Mouse (Mus musculus) gastrocnemius, adult 18-20 months (tissue): ENCODE measurements around the gene Cant1. TPM values are rescaled to one million over a fixed set of nuclear protein-coding genes. Genes with fewer than 3 reads are reported as not detected.
A peak's percentile ranks its signal among the peaks of the same experiment; 100 is the strongest.

Experiments
- DNase-seq: peaks from one replicate; pipeline ENCODE4 v3.0.0; 2021; ENCODE audit warnings: low spot score
- total RNA-seq, 2 experiments: library from RNA; stranded (reverse); gene quantifications; 2 replicates each; pipeline ENCODE4 v1.2.3; 2021

The Cant1 gene
- total RNA-seq, 2 experiments from 2014 or later: 10.7 to 11.9 TPM

DNA sequence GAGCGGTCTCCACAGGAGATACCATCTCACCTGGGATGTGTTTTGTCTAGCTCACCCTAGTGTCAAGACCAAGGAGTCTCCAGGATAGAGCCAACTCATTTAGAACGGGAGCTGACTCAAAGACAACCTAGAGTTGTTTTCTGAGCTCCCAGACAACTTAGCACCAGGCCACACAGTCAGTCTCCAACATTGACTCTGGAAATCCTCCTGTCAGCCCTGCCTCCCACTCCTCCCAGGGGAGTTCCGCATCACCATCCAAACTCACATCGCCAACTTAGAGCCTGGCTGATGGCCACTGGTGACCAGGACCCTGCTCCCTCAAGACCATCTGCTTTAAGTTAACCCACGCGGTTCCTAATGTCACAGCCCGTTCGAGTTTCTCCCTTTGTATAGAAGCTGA is 43.4 kb downstream of the Cant1 start:
- no peak for DNase-seq

- no peak for DNase-seq
These were observed 43.9 kb downstream of the Cant1 start for GRCm38 (mm10) chr11:118375006-118375405.

- no peak for DNase-seq
These were observed 44.4 kb downstream of the Cant1 start for GRCm38 (mm10) chr11:118374506-118374905.

GRCm38 (mm10) chr11:118372641-118373040 is 46.2 kb downstream of the Cant1 start:
- no peak for DNase-seq

- DNase-seq: no peak
These were observed 47.0 kb downstream of the Cant1 start for GRCm38 (mm10) chr11:118371876-118372275.

DNA sequence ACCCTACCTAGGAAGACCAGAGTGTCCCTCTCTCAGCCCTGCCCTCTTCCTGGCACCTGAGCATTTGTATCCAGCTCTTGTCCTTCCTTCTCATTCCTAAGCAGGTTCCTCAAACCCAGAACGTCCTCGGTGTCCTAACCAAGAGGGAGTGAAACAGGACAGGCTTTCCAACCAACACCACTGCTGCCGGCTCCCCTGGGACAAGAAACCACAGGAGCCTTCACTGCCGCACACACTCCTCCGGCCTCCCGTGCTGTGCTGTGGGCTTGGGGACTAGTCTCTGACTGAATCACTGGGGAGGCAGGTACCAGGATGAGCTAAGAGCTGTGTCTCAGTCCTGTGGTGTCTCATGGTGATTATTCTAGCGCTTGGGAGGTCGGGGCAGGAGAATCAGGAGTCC is 49.2 kb downstream of the Cant1 start:
- no peak for DNase-seq

GRCm38 (mm10) chr11:118369251-118369650 is 49.6 kb downstream of the Cant1 start:
- no peak for DNase-seq

DNA sequence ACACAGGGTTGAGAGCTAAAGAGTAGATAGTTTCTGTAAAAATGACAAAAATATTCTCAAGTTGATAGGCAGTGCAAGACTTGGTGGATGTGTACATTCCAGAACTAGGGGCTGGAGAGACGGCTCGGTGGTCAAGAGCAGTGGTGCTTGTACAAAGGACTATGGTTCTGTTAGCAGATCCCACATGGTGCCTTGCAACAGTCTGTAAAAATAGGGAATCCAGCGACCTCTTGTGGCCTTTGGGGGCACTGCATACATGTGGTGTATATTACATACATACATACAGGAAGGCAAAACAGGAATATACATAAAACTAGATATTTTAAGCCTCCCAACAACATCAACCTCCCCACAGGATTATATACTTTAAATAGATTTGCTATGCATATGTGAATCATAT is 50.6 kb downstream of the Cant1 start:
- no peak for DNase-seq

- no peak for DNase-seq
These were observed 52.3 kb downstream of the Cant1 start for GRCm38 (mm10) chr11:118366559-118366958.

GRCm38 (mm10) chr11:118366108-118366507 is 52.8 kb downstream of the Cant1 start:
- peak; percentile 53 for DNase-seq

DNA sequence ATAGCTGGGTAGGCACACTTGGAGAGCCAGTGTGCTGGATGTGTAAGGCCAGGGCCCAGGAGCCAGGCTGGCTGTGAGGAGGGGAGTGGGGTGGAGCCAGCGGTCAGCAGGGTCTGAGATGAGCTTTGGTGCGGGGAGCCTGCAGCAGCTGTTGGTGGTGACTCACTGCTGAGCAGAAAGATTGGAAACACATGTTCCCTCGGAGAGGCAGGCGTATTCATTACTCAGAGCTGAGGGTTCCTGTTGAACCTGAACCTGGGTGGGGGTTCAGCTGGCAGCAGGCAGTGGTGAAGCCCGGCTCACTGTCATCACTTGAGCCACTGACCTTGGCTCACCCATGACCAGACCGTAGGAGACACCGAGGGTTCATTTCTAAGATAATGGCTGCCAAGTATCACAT is 53.7 kb downstream of the Cant1 start:
- peak; percentile 70 for DNase-seq

DNA sequence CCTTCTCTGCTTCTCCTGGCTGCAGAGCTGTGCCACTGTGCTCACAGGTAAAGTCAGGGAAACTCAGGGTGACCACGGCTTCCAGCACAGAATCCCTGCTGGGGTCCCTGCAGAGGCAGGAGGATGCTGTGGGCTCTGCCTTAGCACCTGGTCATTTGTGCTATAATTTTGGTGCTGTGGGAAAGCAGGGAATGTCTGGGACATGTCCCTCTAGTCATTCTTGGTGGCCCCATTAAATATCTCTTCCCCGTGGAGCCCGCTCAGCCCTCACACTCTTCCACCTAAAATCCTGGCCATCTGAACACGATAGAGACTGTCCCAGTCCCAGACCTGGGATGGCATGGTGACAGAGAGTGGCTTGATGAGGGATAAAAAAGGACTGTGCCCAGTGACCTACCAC is 54.9 kb downstream of the Cant1 start:
- no peak for DNase-seq

DNA sequence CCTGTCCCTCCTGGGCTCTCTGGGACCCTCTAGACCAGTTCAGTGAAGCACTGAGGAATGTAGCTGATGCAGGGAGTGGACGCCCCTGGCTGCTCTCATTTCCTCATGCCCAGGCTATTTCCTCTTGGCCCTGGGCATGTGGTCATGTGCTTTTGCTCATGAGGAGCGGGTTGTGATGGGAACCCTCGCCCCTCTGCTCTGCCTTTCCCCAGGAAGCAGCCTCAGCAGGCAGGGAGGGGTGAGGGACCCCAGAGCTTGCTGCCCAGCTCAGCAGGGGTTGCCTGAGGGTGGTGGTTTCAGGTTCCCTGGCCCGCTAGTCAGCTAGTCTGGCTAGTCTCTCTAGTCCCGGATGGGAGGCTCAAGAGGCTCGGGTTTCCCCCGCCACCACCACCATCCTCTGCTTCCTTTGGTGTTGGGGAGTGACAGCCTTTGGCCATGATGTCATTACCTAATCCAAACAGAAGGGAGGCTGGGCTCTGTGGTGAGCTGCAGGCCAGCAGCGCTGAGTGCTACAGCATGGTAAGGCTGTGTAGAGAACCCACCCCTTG is 55.8 kb downstream of the Cant1 start:
- DNase-seq: peak; percentile 83

GRCm38 (mm10) chr11:118362501-118362900 is 56.4 kb downstream of the Cant1 start:
- DNase-seq: no peak

GRCm38 (mm10) chr11:118360907-118361341 is 58.0 kb downstream of the Cant1 start:
- DNase-seq: no peak

DNA sequence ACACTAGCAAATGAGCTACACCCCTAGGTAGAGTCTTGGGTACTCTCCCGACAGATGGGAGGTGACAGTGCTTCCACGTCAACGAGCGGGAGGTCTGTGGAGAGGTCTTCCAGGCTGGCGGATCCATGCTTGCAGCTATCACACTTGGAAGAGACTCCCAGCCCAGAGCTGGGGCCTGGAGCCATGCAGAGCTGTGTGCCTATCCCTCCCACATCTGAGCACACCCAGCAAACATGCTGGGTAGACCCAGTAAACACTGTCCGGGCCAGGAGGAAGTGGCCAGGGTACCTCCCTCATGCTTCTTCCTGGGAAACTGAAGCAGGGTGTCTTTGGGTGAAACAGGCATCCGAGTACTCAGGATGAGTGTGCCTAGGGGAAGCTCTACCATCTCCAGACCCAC is 58.4 kb downstream of the Cant1 start:
- no peak for DNase-seq

Other genes starting within 250 kb of the Cant1 start
- gene Cyth1, start 170.5 kb downstream of the Cant1 start, total RNA-seq: 10 to 100 TPM; 38.4 to 40.3 TPM
- gene Usp36, start 128.8 kb downstream of the Cant1 start, total RNA-seq: 10 to 100 TPM; 12.9 to 14.1 TPM
- gene Cep295nl, start 76.6 kb downstream of the Cant1 start, total RNA-seq: under 1 TPM; 0.52 to 0.73 TPM
- 10 to 100 TPM; 65.4 to 89.1 TPM for gene Timp2, start 63.3 kb downstream of the Cant1 start, total RNA-seq
- gene Lgals3bp, start 17.0 kb downstream of the Cant1 start, total RNA-seq: 10 to 100 TPM; 15.8 to 17.1 TPM
- 1 to 10 TPM; 6.6 to 6.9 TPM for gene C1qtnf1, start 9.1 kb upstream of the Cant1 start, total RNA-seq
- 1 to 10 TPM; 3.5 to 4.1 TPM for gene Engase, start 57.7 kb upstream of the Cant1 start, total RNA-seq